Mouse (Mus musculus) activated CD4-positive, CD25-positive, alpha-beta regulatory T cell, adult 4 months (primary cell): ENCODE measurements around the gene Hoxd13. TPM values are rescaled to one million over a fixed set of nuclear protein-coding genes. Genes with fewer than 3 reads are reported as not detected.

Source experiments
- ATAC-seq: one replicate; pipeline ENCODE4 v1.8.0; 2017
- polyA plus RNA-seq, 2 experiments: library from polyadenylated mRNA; unstranded; fragments of 100-300 nt; shearing (Covaris generic); gene quantifications; one replicate each; pipeline ENCODE4 v1.2.1; 2017

Gene Hoxd13
- polyA plus RNA-seq, 2 experiments from 2014 or later, result not detected

DNA sequence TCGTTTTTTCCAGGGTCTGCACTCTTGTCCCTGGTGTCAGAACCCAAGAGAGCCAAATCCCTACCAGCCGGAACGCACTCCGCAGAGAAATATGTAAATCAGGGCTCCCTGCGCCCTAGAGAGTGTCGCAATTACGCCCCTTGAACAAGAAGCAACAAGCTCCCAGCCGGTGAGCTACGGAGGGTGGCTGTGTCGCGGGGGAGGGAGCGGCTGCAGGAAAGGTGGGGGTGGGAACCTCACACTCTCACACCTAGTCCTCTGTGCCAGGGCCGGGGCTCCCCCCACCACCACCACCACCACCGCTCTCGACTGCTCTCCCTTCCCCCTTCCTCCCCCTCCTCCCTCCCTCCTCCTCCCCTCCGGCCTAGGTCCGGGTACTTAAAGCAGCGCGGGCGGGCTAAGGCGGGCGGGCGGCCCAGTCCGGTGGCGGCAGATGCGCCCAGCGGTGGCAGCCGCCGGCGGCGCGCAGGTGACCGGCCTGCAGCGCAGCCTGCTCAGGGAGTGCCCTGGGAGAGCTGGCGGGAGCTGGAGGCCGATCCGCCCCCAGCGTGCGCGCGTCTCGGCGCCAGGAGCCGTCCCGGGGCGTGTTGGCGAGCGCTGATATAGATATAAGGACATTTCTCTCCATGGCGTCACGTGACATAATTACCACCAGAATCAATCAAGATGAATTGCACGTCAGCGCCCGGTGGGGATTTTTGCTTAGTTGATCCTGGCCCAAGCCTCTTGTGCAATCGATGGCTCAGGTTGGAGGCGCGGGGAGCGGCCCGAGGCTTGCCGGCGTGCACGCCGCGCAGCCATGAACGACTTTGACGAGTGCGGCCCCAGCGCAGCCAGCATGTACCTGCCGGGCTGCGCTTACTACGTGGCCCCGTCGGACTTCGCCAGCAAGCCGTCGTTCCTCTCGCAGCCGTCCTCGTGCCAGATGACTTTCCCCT lies 13.8 kb downstream of the Hoxd13 start:
- no peak for ATAC-seq

DNA sequence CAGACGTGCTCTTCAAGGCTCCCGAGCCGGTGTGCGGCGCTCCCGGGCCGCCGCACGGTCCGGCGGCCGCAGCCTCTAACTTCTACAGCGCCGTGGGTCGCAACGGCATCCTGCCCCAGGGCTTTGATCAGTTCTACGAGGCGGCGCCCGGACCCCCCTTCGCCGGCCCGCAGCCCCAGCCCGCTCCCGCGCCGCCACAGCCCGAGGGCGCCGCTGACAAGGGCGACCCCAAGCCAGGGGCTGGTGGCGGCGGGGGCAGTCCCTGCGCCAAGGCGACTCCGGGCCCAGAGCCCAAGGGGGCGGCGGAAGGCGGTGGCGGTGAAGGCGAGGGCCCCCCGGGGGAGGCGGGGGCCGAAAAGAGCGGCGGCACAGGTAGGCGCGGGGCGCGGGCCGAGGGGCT lies 14.7 kb downstream of the Hoxd13 start:
- no peak for ATAC-seq

DNA sequence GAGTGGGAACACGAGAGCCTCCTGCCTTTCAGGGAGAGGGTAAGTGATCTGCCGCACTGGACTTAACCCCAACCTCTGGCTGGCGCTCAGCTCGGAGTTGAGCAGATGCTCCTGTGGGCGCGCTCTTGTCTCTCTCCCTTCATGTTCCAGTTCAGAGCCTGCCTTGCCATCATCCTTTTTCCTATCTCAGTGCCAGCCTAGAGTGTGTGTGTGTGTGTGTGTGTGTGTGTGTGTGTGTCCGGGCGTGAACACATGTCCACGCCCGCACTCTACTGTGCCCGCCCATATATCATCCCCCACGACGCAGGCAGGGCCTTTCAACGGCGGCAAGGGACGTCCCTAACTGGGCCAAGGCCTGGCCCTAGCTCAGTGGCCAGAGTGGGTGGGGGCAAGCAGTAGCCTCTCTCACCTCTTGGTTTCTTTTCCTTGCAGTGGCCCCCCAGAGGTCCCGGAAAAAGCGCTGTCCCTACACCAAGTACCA lies 15.4 kb downstream of the Hoxd13 start:
- no peak for ATAC-seq

DNA sequence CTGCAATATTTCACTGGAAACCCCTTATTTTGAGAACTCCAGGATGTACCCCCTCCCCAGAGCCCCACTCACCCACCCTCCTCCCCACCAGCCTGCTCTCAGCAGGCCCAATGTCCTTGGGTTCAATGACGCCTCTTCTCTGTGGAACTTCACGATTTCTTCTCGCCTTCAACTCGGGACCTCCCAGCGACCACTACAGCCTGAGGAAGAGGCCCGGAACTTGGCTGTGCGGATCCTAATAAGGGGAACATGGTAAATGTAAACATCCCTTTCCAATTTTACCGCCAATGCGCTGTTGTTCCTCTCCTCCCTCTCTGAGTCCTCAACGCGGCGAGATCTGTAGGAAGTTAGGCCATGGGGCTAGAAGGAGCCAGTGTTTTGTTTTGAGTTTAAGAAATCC lies 16.0 kb downstream of the Hoxd13 start:
- no peak for ATAC-seq

DNA sequence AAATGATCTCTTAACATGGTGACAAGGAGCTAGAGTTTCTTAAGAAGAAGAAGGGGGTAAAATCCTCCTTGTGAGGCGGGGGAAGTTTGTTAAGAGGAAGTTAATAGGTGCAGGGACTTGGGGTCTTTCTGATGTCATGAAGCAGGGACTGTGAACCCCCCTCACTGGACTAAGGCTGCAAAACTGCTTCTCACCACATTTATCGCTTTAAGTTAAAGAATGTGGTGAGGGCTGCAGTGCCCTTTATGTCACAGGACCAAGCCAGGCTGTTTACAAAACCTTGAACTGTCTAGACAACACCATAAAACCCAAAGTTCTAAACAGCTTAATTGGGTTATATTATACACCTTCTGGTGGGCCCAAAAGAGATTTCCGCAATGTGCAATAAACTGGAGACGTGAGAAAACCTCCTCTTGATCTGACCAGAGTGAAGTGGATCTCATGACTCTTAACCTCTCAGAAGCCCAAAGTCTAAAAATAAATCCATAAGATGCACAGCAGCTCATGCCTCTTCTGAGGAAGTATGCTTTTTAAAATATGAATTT lies 17.0 kb downstream of the Hoxd13 start:
- ATAC-seq, result no peak

DNA sequence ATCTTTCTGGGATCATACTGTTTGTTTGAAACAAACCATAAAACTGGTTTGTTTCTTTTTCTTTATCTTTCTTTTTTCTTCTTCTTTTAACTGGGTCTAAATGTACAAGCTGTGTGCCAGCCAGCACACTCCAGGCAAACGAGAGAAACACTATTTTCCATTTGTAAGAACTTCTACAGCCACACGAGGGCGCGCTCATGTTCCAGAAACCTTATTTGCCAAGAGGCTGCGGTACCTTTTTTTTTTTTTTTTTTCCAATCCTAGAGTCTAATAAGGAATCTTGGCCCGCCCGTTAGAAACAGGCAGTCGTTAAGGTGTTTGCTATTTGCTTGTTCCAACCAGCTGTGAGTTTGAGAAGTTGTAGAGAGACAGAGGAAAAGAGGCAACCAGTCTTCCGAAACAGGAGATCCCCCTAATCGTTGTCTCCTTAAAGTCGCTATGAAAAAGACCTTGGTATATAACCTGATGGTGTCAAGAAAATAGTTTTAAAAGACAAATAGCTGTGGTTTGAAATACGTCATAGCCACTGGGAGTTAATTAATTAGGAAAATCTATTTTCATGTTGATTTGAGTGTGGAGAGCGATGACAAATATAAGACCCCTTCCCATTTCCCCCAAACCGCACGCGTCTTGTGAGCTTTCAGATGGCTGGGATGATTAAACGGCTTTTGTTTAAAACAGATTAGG lies 18.3 kb downstream of the Hoxd13 start:
- ATAC-seq, result no peak

DNA sequence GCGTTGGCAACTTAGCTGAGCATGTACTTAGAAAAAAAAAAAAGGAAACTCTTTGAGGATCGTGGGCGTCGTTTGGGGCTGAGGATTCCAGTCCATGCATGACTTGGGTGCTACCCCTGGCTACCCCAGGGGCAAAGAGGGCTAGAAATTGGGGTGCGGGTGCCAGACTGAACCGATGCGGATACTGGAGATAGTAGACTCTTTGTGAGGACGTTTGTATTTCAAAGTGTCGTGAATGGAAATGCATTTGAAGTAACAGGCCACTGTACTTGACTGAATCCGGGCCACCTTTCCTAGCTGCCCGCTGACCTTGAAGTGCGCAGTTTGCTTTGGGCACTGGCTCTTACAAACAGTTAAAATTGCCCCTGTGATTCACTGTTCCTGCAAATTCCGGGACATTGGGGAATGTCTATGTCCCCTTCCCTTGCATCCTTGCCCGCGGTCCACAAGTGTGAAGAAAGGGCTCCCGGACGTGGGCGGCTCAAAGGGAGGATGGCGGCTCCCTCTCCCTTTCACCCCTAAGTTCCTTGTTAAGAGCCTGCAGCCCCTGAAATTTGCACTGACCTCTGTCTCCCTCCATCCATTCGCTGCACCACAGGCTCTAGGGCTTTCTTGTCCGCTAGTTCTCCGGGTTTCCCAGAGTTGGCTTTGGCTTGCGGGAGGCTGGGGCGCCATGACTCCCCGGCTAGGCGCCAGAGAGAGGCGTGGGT lies 19.0 kb downstream of the Hoxd13 start:
- ATAC-seq, result no peak

DNA sequence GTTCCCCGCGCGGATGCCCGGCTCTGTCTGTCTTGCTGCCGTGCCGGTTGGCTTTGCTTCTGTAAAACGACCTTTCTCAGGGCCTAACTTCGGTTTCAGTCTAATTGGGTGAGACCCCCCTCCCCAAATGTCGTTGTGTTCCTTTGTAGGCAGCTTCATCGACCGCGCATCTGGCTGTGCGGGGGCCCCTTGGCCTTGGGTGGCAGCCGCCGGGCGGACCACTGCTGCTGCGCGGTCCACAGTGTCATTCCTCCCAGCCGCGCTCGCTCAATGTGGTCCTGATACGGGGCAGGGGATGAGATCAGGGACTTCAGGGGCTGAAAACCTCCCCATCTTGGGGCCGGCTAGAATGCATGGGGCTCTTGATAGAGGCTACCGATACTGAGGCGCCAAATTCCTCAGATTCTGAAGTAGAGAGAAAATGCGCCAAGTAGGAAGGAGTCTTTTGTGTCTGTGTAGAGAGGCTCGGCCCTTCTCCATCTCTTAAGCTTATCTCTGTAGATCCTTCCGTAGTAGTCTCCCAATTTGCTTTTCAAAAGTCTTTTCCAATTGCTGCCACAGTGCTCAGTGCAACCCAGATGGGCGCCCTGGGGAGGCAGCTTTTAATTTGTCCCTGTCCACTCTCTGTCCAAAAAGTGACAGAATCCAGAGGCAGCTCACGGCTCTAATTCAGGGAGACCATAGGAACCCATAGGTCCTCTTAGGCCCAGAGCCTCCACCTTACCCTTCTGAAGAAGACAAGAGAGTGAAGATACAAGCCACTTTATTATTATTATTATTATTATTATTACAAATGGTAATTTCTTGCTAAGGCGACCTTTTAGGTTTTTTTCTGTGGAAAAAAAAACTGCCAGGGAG lies 19.8 kb downstream of the Hoxd13 start:
- no peak for ATAC-seq

DNA sequence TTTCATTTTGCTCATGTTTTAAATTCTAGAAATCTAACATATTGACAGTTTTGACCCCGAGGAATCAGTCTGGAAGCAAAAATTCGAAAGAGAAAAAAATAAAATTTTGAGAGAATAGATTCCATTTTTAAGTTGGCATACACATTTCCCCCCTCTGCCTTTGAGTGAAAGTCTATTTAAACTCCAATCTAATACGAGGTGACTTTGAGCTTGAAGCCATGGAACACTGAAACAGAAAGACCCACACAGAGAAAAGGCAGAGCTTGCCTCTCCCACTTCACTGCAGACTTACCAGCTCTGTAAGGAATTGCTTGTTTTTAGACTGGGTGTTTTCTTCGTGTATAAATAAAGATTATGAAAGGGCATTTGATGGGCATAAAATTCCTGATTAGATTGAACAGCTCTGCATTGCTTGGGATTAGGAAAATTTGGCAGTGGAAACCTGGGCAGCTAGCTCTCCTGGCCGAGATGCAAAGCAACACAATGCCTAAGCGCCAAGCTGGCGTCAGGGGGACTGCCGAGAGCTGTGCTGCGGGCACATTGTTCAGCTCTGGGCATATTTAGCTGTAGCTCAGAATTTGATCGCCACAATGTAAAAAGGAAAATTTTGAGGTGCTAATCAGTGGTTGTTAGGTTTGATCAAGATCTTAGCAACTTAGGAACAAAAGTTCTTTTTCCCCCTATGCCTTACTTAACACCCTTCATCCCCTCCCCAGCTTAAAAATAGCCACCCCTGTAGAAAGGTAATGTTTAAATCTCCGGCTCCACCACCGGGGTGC lies 20.9 kb downstream of the Hoxd13 start:
- ATAC-seq, result no peak

DNA sequence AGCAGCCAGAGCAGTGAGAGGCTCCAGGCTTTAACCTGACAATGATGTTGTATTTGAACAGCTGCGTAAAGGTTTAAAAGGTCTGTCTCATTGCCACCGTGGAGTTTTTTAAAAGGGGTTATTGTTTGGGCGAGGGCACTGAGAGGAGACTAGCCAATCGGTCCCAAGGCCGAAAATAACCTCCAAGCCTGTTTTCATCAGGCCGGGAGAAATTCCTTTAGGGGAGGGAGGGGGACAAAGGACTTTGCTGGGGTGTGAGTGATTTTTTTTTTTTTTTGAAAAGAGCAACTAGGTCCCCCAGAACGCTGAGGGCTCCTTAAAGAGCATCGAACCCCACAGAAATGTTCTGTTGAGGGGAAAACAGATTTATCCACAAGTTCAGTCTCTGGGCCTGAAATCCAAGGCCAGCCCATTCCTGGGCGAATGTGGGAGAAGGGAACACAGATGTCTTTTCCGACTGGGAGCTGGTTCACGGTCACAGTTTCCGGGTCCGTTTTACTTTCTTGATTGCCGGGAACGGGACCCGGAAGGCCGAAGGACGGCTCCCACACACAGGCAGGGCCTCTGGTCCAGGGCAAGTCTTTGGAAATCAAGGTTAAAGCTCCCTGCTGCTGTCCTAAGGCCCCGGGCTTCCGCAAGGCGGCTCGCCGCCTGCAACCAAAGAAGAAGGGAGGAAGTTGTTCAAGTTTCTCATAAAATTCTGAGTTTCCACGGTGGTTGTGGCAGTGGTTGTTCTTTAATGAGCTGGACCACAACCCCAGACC lies 21.6 kb downstream of the Hoxd13 start:
- ATAC-seq, result no peak

DNA sequence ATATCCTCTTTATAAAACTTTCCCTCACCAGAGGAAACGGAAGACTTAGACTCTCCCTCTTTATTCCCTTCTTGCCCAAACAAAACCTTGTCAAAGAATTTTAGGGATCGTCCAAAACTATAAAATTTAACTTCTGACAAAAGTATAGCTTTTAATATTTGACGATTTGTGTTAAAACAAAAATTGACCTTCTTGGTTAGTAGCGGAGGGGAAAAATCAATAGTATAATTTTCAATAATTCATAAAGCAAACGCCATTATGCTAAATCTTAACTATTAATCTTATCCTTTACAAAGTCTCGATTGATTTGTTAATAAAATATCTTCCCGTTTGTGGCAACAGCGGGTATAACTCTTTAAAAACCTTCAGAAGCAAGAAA lies 22.2 kb downstream of the Hoxd13 start:
- ATAC-seq, result no peak

DNA sequence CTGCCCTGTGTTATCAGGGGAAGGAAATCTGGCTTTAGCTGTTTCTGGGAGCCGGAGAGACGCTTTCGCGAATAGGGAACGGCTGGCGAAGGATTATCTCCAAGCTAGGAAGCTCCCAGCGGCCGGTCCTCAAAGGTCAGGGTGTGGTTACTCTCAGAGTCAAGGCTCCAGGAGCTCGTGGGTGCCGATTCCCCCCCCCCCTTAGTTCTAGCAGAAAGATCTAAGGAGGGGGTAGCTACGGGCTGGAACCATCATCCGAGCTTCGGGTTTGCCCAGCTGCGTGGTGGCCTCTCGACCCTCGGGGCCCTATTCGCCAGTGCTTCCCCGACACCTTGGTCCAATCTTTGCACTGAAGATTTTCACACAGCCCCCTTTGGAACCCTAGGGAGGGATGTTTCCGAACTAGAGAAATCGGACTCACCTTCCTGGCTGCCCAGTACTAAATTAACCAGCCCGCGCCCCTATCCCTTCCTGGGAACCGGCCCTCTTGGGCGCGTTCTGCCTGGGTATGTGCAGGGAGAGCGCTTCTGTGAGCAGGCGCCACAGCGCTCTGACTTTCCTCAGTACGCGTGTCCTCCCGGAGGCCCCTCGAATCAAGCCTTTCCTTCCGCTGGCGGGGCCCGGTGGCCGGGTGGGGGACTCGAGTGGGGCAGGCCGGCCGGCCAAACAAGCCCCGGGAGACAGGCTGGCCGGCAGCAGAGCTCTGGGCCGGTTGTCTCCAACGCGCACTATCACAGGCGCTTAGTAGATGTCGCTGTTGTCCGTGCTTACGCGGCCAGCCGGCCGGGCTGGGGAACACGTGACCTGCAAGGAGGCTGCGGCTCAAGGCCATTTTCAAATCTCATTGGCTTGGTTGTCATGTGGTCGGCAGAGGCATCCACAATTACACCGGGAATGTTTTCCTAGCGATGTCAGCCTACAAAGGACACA lies 23.2 kb downstream of the Hoxd13 start, which contains the start of gene Hoxd10:
TSS of gene Hoxd10 (plus strand) at position 903 of the 930 bp plus-strand sequence.
- ATAC-seq, result no peak

DNA sequence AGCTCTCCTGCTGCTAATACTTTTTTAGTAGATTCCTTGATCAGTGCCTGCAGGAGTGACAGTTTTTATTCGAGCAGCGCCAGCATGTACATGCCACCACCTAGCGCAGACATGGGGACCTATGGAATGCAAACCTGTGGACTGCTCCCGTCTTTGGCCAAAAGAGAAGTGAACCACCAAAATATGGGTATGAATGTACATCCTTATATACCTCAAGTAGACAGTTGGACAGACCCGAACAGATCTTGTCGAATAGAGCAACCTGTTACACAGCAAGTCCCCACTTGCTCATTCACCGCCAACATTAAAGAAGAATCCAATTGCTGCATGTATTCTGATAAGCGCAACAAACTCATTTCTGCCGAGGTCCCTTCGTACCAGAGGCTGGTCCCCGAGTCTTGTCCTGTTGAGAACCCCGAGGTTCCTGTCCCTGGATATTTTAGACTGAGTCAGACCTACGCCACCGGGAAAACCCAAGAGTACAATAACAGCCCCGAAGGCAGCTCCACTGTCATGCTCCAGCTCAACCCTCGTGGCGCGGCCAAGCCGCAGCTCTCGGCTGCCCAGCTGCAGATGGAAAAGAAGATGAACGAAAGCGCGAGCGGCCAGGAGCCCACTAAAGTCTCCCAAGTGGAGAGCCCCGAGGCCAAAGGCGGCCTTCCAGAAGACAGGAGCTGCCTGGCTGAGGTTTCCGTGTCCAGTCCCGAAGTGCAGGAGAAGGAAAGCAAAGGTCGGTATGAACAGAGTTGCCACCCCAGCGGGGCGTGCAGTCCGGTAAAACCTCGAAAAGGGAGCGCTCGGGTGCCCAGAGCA lies 24.1 kb downstream of the Hoxd13 start:
- no peak for ATAC-seq

DNA sequence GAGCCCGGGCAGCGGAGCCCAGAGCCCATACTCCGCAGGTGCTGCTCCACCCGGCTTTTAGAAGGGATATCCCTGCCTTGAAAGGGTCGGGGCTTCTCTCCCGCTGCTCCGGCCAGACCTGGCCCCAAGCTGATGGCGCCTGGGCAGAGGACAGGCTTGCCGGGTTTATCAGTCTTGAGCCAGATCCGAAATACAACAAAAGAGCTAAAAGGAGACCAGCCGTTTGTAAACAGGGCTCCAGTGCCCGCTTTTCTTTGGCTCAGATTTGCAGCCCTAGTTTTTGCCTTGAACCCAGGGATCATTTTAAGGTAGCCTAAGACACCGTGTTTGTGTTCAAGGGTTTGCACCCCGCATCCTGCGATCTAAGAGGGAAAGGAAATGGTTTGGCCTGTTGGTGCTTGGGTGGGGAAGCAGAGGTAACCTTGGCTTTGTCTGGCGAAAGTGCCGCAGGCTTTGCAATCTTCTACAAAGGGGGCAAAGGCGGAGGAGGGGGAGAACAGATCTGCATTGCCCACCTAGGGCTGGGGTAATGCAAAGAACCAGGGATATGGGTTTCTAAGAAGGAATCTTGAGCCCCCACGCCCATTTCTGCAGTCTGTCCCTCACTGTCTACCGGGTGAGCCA lies 24.8 kb downstream of the Hoxd13 start:
- ATAC-seq, result no peak

DNA sequence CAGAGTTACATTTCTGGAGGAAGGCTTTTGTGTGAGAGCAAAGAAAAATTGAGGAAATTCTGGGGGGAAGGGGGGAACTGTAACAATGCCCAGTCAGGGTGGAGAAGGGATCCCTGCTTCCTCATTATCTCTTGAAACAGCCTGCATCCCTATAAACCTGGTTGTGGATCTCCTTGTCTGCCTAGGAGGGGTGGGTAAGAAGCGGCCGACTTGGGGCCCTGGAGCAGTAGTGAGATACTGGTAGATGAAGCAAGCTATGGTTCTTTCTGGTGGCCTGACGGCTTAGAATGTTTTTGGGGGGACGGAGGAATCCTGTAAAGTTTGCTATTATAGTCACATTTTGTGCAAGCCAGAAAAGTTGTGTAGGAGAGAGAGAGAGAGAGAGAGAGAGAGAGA lies 25.3 kb downstream of the Hoxd13 start:
- ATAC-seq, result no peak

DNA sequence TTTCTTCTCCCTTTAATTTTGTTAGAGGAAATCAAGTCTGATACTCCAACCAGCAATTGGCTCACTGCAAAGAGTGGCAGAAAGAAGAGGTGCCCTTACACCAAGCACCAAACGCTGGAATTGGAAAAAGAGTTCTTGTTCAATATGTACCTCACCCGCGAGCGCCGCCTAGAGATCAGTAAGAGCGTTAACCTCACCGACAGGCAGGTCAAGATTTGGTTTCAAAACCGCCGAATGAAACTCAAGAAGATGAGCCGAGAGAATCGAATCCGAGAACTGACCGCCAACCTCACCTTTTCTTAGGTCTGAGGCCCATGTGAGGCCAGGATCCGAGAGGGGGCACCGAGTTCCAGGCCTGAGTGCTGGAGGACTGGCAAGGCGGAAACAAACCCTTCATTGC lies 26.0 kb downstream of the Hoxd13 start:
- ATAC-seq, result no peak

DNA sequence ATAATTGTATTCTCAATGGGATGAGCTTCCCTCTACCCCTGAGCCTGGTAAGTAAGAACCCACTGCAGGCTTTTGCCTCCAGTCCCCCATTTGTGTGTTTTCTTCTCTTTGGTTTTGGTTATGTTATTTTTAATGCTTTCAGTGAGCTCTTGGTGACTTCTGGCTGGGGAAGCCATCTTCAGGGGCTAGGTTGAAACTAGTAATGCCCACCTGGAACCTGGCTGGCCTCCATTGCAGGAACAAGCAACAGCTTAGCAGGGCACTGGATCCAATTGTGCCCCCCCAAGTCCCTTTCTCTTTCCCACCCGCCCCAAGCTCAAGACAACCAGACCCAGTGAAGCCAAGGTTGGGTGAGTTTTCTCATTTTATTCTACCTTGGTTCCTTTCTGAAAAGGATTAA lies 27.3 kb downstream of the Hoxd13 start:
- ATAC-seq, result no peak
